Mouse (Mus musculus) megakaryocyte, embryonic 14.5 days (primary cell): ENCODE data around the gene Gm3646.

Source experiments
- FLI1 ChIP-seq: IDR thresholded peaks from 2 replicates; pipeline ENCODE4 v1.6.1; 2012; ENCODE audit warnings: low read length, inconsistent platforms, mixed read lengths
- GATA1 ChIP-seq: IDR thresholded peaks from 3 replicates; pipeline ENCODE4 v1.6.1; 2012; ENCODE audit warnings: mixed read lengths, low read length, inconsistent platforms, borderline replicate concordance

- TF ChIP-seq FLI1 (no peak), GATA1 (no peak)
These were observed 50.7 kb downstream of the Gm3646 start for GRCm38 (mm10) chr1:39754224-39754957.
